Mouse (Mus musculus) heart, embryonic 14.5 days (tissue): ENCODE data around the gene Gfod2. TPM values are rescaled to one million over a fixed set of nuclear protein-coding genes. Genes with fewer than 3 reads are reported as not detected.
A peak's percentile ranks its signal among the peaks of the same experiment; 100 is the strongest.

ENCODE experiments used
- ATAC-seq: fragments of 200-750 bp; cut with Nextera tagmentation; 2 replicates; pipeline ENCODE4 v1.8.0; 2017; ENCODE audit warnings: low read depth, moderate TSS enrichment; ENCODE audit not compliant: insufficient number of reproducible peaks, insufficient read depth, low FRiP score
- H3K27ac ChIP-seq, 2 experiments: fragments of 200-500 bp in 1 of 2; fragments of 300-500 bp in 1 of 2; sonication (generic) in 1 of 2; replicated peaks in 1 of 2; 2 replicates each; pipeline ENCODE4 v1.5.1; 2012 to 2014; ENCODE audit warnings: low read depth in 2 of 2, low read length in 2 of 2, control low read depth in 1 of 2, mild to moderate bottlenecking in 1 of 2, mixed read lengths in 1 of 2; ENCODE audit not compliant: control insufficient read depth in 1 of 2, insufficient read depth in 1 of 2
- H3K27me3 ChIP-seq: fragments of 300-500 bp; sonication (generic); 2 replicates; pipeline ENCODE4 v1.6.1; 2014; ENCODE audit warnings: mild to moderate bottlenecking, low read length, control low read depth; ENCODE audit not compliant: control insufficient read depth, insufficient read depth
- H3K36me3 ChIP-seq: fragments of 300-500 bp; sonication (generic); 2 replicates; pipeline ENCODE4 v1.6.1; 2014; ENCODE audit warnings: mild to moderate bottlenecking, control low read depth, low read length, mixed read lengths; ENCODE audit not compliant: control insufficient read depth, insufficient read depth
- H3K4me1 ChIP-seq, 2 experiments: fragments of 200-500 bp in 1 of 2; fragments of 300-500 bp in 1 of 2; sonication (generic) in 1 of 2; 2 replicates each; pipeline ENCODE4 v1.6.1; 2012 to 2014; ENCODE audit warnings: low read length in 2 of 2, control low read depth in 1 of 2, mixed read lengths in 1 of 2; ENCODE audit not compliant: control insufficient read depth in 2 of 2, insufficient read depth in 2 of 2
- H3K4me2 ChIP-seq: fragments of 300-500 bp; sonication (generic); 2 replicates; pipeline ENCODE4 v1.6.1; 2014; ENCODE audit warnings: mild to moderate bottlenecking, low read length
- H3K4me3 ChIP-seq, 2 experiments: fragments of 200-500 bp in 1 of 2; fragments of 300-500 bp in 1 of 2; sonication (generic) in 1 of 2; 2 replicates each; pipeline ENCODE4 v1.5.1; 2012 to 2014; ENCODE audit warnings: low read length in 2 of 2, mild to moderate bottlenecking in 2 of 2, control low read depth in 1 of 2, low read depth in 1 of 2, moderate library complexity in 1 of 2; ENCODE audit not compliant: control insufficient read depth in 1 of 2, insufficient read depth in 1 of 2
- H3K9ac ChIP-seq: fragments of 300-500 bp; sonication (generic); 2 replicates; pipeline ENCODE4 v1.6.1; 2014; ENCODE audit warnings: mild to moderate bottlenecking, low read length
- H3K9me3 ChIP-seq: fragments of 300-500 bp; sonication (generic); 2 replicates; pipeline ENCODE4 v1.6.1; 2016; ENCODE audit warnings: low read length, control low read depth; ENCODE audit not compliant: control insufficient read depth
- WGBS: fragments of 180-500 bp; shearing (Covaris S2); extraction: QIAGEN DNeasy Blood & Tissue Kit; methylation state at CpG from one replicate; pipeline ENCODE4 v1.1.7; 2014; 5-methylcytosine and 5-hydroxymethylcytosine counted together
- polyA plus RNA-seq: library from polyadenylated mRNA; unstranded; fragments of >200 nt; fragmentation: Nextera tagmentation; extraction: Ambion mirVana; gene quantifications from 2 replicates; pipeline ENCODE4 v1.2.1, GENCODE M21; 2014

Gene Gfod2
- polyA plus RNA-seq, 1 experiment from 2014 or later: 6.8 TPM

- no peak overlapping the region for H3K4me3 ChIP-seq
- H3K36me3 ChIP-seq: peaks cover 21% of the 10 kb centered on the region
- H3K4me1 ChIP-seq: peaks cover 0 to 10% of the 10 kb centered on the region in 2 experiments; a peak in 1 of 4 replicates
- no peak overlapping the region for H3K9ac ChIP-seq
- 58% methylated on average over 8 of the region's 8 CpGs for WGBS
- H3K27ac ChIP-seq: no peak overlapping the region
- no peak for ATAC-seq
- peaks cover 15% of the 10 kb centered on the region for H3K27me3 ChIP-seq
- H3K9me3 ChIP-seq: no peaks in the 10 kb centered on the region
- no peak overlapping the region for H3K4me2 ChIP-seq
Measured at GRCm38 (mm10) chr8:105687512-105687911, 71.0 kb downstream of the Gfod2 start.

GRCm38 (mm10) chr8:105686551-105686950, 71.9 kb downstream of the Gfod2 start:
- Histone ChIP-seq H3K9me3 (no peaks in the 10 kb centered on the region), H3K27ac (no peak overlapping the region), H3K9ac (no peak overlapping the region), H3K36me3 (peaks cover 31% of the 10 kb centered on the region), H3K4me1 (peaks cover 0 to 10% of the 10 kb centered on the region in 2 experiments; a peak in 1 of 4 replicates), H3K4me3 (no peak overlapping the region), H3K27me3 (peaks cover 15% of the 10 kb centered on the region), H3K4me2 (no peak overlapping the region)
- 63% methylated on average over 6 of the region's 6 CpGs for WGBS
- no peak for ATAC-seq

- no peak within 1 kb of the TSS for H3K27ac ChIP-seq
- peaks cover 0 to 10% of the 10 kb centered on the region in 2 experiments; a peak in 1 of 4 replicates for H3K4me1 ChIP-seq
- peaks cover 38% of the 10 kb centered on the region for H3K36me3 ChIP-seq
- WGBS: 12% methylated on average over 26 of the region's 26 CpGs
- H3K9me3 ChIP-seq: no peaks in the 10 kb centered on the region
- ATAC-seq: no peak
- peak within 1 kb of the TSS; percentile 48 for H3K4me2 ChIP-seq
- peak within 1 kb of the TSS; percentile 52 for H3K9ac ChIP-seq
- peak within 1 kb of the TSS; percentile 2 to 12; a peak in 2 of 4 replicates for H3K4me3 ChIP-seq
- H3K27me3 ChIP-seq: peaks cover 15% of the 10 kb centered on the region
Measured at GRCm38 (mm10) chr8:105685796-105686308, 72.6 kb downstream of the Gfod2 start, which contains the start of gene Carmil2. TSS of gene Carmil2 (plus strand) at chr8:105686274.

GRCm38 (mm10) chr8:105685325-105685724, 73.1 kb downstream of the Gfod2 start:
- Histone ChIP-seq H3K27me3 (peaks cover 14% of the 10 kb centered on the region), H3K4me3 (no peak overlapping the region), H3K4me2 (peak overlapping the region; percentile 48; the same call in 1 of the 2 replicates), H3K36me3 (peaks cover 43% of the 10 kb centered on the region), H3K27ac (no peak overlapping the region), H3K9ac (no peak overlapping the region), H3K9me3 (no peaks in the 10 kb centered on the region), H3K4me1 (peaks cover 0 to 10% of the 10 kb centered on the region in 2 experiments; a peak in 1 of 4 replicates)
- no peak for ATAC-seq
- WGBS: 73% methylated on average over 7 of the region's 7 CpGs

- Histone ChIP-seq H3K36me3 (peaks cover 98% of the 10 kb centered on the region), H3K4me2 (no peak overlapping the region), H3K4me3 (no peak overlapping the region), H3K27me3 (no peaks in the 10 kb centered on the region), H3K9ac (no peak overlapping the region), H3K27ac (no peak overlapping the region), H3K9me3 (no peaks in the 10 kb centered on the region), H3K4me1 (no peaks in the 10 kb centered on the region)
- WGBS: 87% methylated on average over 1 of the region's 1 CpGs
- ATAC-seq: no peak
Measured at GRCm38 (mm10) chr8:105677891-105678290, 80.6 kb downstream of the Gfod2 start.

Other genes with a start within 250 kb of the Gfod2 start
- 0.46 and 0.59 TPM in 2 replicates for gene Hsd11b2, start 239.9 kb downstream of the Gfod2 start, polyA plus RNA-seq
- 59.1 and 64.5 TPM in 2 replicates for gene Atp6v0d1, start 192.6 kb downstream of the Gfod2 start, polyA plus RNA-seq
- 25.7 and 25.8 TPM in 2 replicates for gene Ripor1, start 153.4 kb downstream of the Gfod2 start, polyA plus RNA-seq
- 54.7 and 62.5 TPM in 2 replicates for gene Ctcf, start 122.1 kb downstream of the Gfod2 start, polyA plus RNA-seq
- 0.54 TPM in 2 replicates for gene Agrp, start 121.3 kb downstream of the Gfod2 start, polyA plus RNA-seq
- 0.36 and 0.41 TPM in 2 replicates for gene Carmil2, start 72.4 kb downstream of the Gfod2 start, polyA plus RNA-seq
- gene Acd, start 57.6 kb downstream of the Gfod2 start, polyA plus RNA-seq: 39.7 and 41.7 TPM in 2 replicates
- gene Pard6a, start 57.5 kb downstream of the Gfod2 start, polyA plus RNA-seq: 12.9 and 17.3 TPM in 2 replicates
- gene 4933405L10Rik, start 51.0 kb downstream of the Gfod2 start, polyA plus RNA-seq: not detected in 2 replicates
- gene Enkd1, start 50.5 kb downstream of the Gfod2 start, polyA plus RNA-seq: 9.3 and 10.1 TPM in 2 replicates
- 10.6 and 11.5 TPM in 2 replicates for gene Ranbp10, start 68.7 kb upstream of the Gfod2 start, polyA plus RNA-seq
- gene Tsnaxip1, start 69.1 kb upstream of the Gfod2 start, polyA plus RNA-seq: not detected in 2 replicates
- gene Cenpt, start 94.6 kb upstream of the Gfod2 start, polyA plus RNA-seq: 34.7 and 37.2 TPM in 2 replicates
- 41.9 and 42.5 TPM in 2 replicates for gene Thap11, start 96.5 kb upstream of the Gfod2 start, polyA plus RNA-seq
- gene Nutf2, start 101.9 kb upstream of the Gfod2 start, polyA plus RNA-seq: 190 and 205 TPM in 2 replicates
- 24.0 and 27.7 TPM in 2 replicates for gene Edc4, start 122.2 kb upstream of the Gfod2 start, polyA plus RNA-seq
- 1.1 and 1.2 TPM in 2 replicates for gene Nrn1l, start 134.9 kb upstream of the Gfod2 start, polyA plus RNA-seq
- gene Pskh1, start 141.8 kb upstream of the Gfod2 start, polyA plus RNA-seq: 17.6 and 18.6 TPM in 2 replicates
- 0.43 and 1.1 TPM in 2 replicates for gene Ctrl, start 175.2 kb upstream of the Gfod2 start, polyA plus RNA-seq
- gene Psmb10, start 179.8 kb upstream of the Gfod2 start, polyA plus RNA-seq: 73.7 and 74.2 TPM in 2 replicates
- 1.2 and 1.3 TPM in 2 replicates for gene Lcat, start 184.7 kb upstream of the Gfod2 start, polyA plus RNA-seq
- 32.7 and 38.4 TPM in 2 replicates for gene Slc12a4, start 207.4 kb upstream of the Gfod2 start, polyA plus RNA-seq
- not detected in 2 replicates for gene Dpep3, start 220.8 kb upstream of the Gfod2 start, polyA plus RNA-seq
- gene Dus2, start 232.7 kb upstream of the Gfod2 start, polyA plus RNA-seq: 13.5 and 15.2 TPM in 2 replicates
- gene Dpep2nb, start 247.3 kb upstream of the Gfod2 start, polyA plus RNA-seq: 0.24 TPM in 1 of 2 replicates, not detected in the other